In the genomic region with DNA sequence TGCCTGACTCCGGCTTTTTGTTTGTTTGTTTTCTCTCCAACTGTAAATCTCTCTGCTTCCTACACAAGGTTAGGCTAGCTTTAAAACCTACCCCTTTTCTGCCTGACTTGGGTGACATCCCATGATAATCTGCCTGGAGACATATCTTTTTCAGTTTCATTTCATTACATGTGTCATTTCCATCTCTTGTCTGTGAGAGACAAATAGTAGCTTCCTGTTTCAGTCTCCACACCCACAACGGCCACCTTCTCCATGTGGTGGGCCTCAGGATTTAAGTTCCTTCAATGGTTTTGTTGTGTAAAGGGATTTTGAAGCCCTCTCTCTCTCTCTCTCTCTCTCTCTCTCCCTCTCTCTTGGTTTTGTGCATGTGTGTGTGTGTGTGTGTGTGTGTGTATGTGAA, we compare ENCODE assay signal across 31 mouse cellular contexts. TPM values are rescaled to one million over a fixed set of nuclear protein-coding genes. Genes with fewer than 3 reads are reported as not detected.
A peak's percentile ranks its signal among the peaks of the same experiment; 100 is the strongest.
DNase-seq lines count a peak whose midpoint lies in the region; ATAC-seq and TF ChIP-seq lines count a peak whose summit lies in the region.
"Had no signal": no experiment of that assay in that cellular context is flagged by ENCODE, and none has a peak within 500 bp of the region (broad histone marks: within the 10 kb centered on the region; RNA-seq: fewer than 3 reads in every experiment).

No protein-coding gene starts in this region.

- peak; percentile 77 for ATAC-seq in common myeloid progenitor, adult 5-6 weeks (replicated peaks; ENCODE audit: low read depth, poor library complexity, severe bottlenecking)
- no peak for ATAC-seq in hindbrain, embryonic 16.5 days
- ATAC-seq: forebrain, postnatal 0 days had no signal

- H3K27ac ChIP-seq in MEL (ENCODE audit: control insufficient read depth, low read depth, low read length) = peak overlapping the region; percentile 57
- H3K27ac ChIP-seq in hindbrain, embryonic 16.5 days (ENCODE audit: low read depth, low read length) = no peak overlapping the region
- H3K27ac ChIP-seq: forebrain, embryonic 12.5 days; heart, embryonic 15.5 days; hindbrain, embryonic 12.5 days; left cerebral cortex, adult 2 months; limb, embryonic 12.5 days; liver, embryonic 15.5 days; neural tube, embryonic 12.5 days; stomach, embryonic 15.5 days had no signal

- no peaks in the 10 kb centered on the region for H3K79me2 ChIP-seq in MEL (ENCODE audit: control insufficient read depth, insufficient read depth, low read length, poor library complexity)

- no peak for TF ChIP-seq RAD21 in MEL (IDR thresholded peaks at IDR 0.05; ENCODE audit: low read depth, low read length)

- H3K4me1 ChIP-seq in MEL (ENCODE audit: control insufficient read depth in 1 of 2, insufficient read depth in 2 of 2, low read length in 2 of 2) = peaks cover 6 to 19% of the 10 kb centered on the region in 2 experiments
- H3K4me1 ChIP-seq in hindbrain, embryonic 16.5 days (ENCODE audit: control insufficient read depth, insufficient read depth, low read depth, low read length) = peaks cover 19% of the 10 kb centered on the region

- H3K27me3 ChIP-seq in MEL (ENCODE audit: control insufficient read depth in 1 of 2, insufficient read depth in 2 of 2, low read length in 2 of 2) = no peaks in the 10 kb centered on the region
- no peaks in the 10 kb centered on the region for H3K27me3 ChIP-seq in hindbrain, embryonic 16.5 days (replicated peaks; ENCODE audit: control insufficient read depth, insufficient read depth, low read length)
- H3K27me3 ChIP-seq: heart, embryonic 15.5 days; limb, embryonic 12.5 days; liver, embryonic 15.5 days; stomach, embryonic 15.5 days had no signal

- TF ChIP-seq CTCF in MEL (IDR thresholded peaks at IDR 0.05 in 2 of 3, conservative IDR thresholded peaks at IDR 0.05 in 1 of 3; ENCODE audit: control insufficient read depth in 1 of 3, insufficient read depth in 1 of 3, low read depth in 2 of 3, low read length in 3 of 3, poor library complexity in 1 of 3, severe bottlenecking in 1 of 3) = no peak

- no peaks in the 10 kb centered on the region for H3K9me3 ChIP-seq in MEL (replicated peaks; ENCODE audit: insufficient read depth, low read length)
- no peaks in the 10 kb centered on the region for H3K9me3 ChIP-seq in hindbrain, embryonic 16.5 days (ENCODE audit: control insufficient read depth, low read length)
- H3K9me3 ChIP-seq: forebrain, embryonic 12.5 days; heart, embryonic 15.5 days; hindbrain, embryonic 12.5 days; limb, embryonic 12.5 days; liver, embryonic 15.5 days; megakaryocyte, embryonic 14.5 days; neural tube, embryonic 12.5 days; stomach, embryonic 15.5 days had no signal

- peak overlapping the region; percentile 27 for H3K9ac ChIP-seq in MEL (ENCODE audit: control insufficient read depth, low read depth, low read length, poor library complexity, severe bottlenecking)
- no peak overlapping the region for H3K9ac ChIP-seq in hindbrain, embryonic 16.5 days (ENCODE audit: low read depth, low read length)
- H3K9ac ChIP-seq: forebrain, embryonic 12.5 days; forebrain, postnatal 0 days; heart, embryonic 15.5 days; hindbrain, embryonic 12.5 days; limb, embryonic 12.5 days; liver, embryonic 15.5 days; lung, embryonic 14.5 days; neural tube, embryonic 12.5 days; stomach, embryonic 15.5 days had no signal

- H3K36me3 ChIP-seq in MEL (ENCODE audit: control insufficient read depth in 1 of 2, insufficient read depth in 2 of 2, low read length in 2 of 2) = peaks cover 0 to 6% of the 10 kb centered on the region in 2 experiments; a peak in 1 of 4 replicates
- no peaks in the 10 kb centered on the region for H3K36me3 ChIP-seq in hindbrain, embryonic 16.5 days (ENCODE audit: control insufficient read depth, insufficient read depth, low read length)
- H3K36me3 ChIP-seq: forebrain, embryonic 12.5 days; heart, embryonic 15.5 days; hindbrain, embryonic 12.5 days; limb, embryonic 12.5 days; liver, embryonic 15.5 days; neural tube, embryonic 12.5 days; stomach, embryonic 15.5 days had no signal

- peak; percentile 56 for DNase-seq in A20 (ENCODE audit: low read depth, low spot score)
- peak; percentile 84 for DNase-seq in MEL (ENCODE audit: low read depth, low spot score)
- DNase-seq in monocyte, adult 2 months (ENCODE audit: low read depth in 1 of 2, low spot score in 2 of 2) = peak; percentile 30 to 52
- DNase-seq in lung, postnatal 4 days = no peak
- DNase-seq in embryo, embryonic 10.5 days (ENCODE audit: low spot score) = no peak
- no peak for DNase-seq in ovary, postnatal 36 days (ENCODE audit: low spot score)
- DNase-seq: adrenal gland, adult 2 months; adrenal gland, postnatal 36 days; B cell, adult 2 months; cerebellum, adult 8-10 months; cerebellum, postnatal 36 days; forebrain, postnatal 0 days; kidney, adult 11 months; kidney, postnatal 14 days; lung, embryonic 14.5 days; lung, postnatal 14 days; midbrain, embryonic 14.5 days; thymus, postnatal 14 days had no signal

- 88% methylated on average over 2 of the region's 2 CpGs for WGBS in hindbrain, embryonic 16.5 days

- H3K4me2 ChIP-seq in hindbrain, embryonic 16.5 days (ENCODE audit: low read length) = no peak overlapping the region
- H3K4me2 ChIP-seq: forebrain, embryonic 12.5 days; heart, embryonic 15.5 days; hindbrain, embryonic 12.5 days; limb, embryonic 12.5 days; liver, embryonic 15.5 days; lung, embryonic 14.5 days; neural tube, embryonic 12.5 days; stomach, embryonic 15.5 days had no signal

- no peak for TF ChIP-seq POLR2A in MEL (IDR thresholded peaks at IDR 0.05; ENCODE audit: control insufficient read depth in 1 of 2, insufficient read depth in 1 of 2, low read depth in 1 of 2, low read length in 2 of 2, poor library complexity in 1 of 2)

- no peak overlapping the region for H3K4me3 ChIP-seq in MEL (ENCODE audit: control insufficient read depth in 1 of 2, insufficient read depth in 1 of 2, low read depth in 2 of 2, low read length in 2 of 2)
- H3K4me3 ChIP-seq in hindbrain, embryonic 16.5 days (ENCODE audit: low read length) = no peak overlapping the region
- H3K4me3 ChIP-seq: erythroblast, embryonic 14.5 days; forebrain, embryonic 12.5 days; heart, embryonic 15.5 days; hindbrain, embryonic 12.5 days; left cerebral cortex, adult 2 months; limb, embryonic 12.5 days; liver, embryonic 15.5 days; megakaryocyte, embryonic 14.5 days; myocyte; neural tube, embryonic 12.5 days; stomach, embryonic 15.5 days had no signal

- peak; percentile 31 to 80; a peak in 3 of 4 replicates for TF ChIP-seq EP300 in MEL (IDR thresholded peaks at IDR 0.05; ENCODE audit: low read depth in 1 of 2, low read length in 2 of 2)

TF ChIP-seq in MEL, 35 proteins besides CTCF, POLR2A, EP300 and RAD21:
- TF ChIP-seq ZNF384 (IDR thresholded peaks at IDR 0.05; ENCODE audit: low read depth, low read length) = no peak
- 0 out of 2 replicates have a peak, but pooled peaks have one; percentile 41 for TF ChIP-seq MAZ (IDR thresholded peaks at IDR 0.05; ENCODE audit: low read depth, low read length)
- peak; percentile 67 for TF ChIP-seq SIN3A (IDR thresholded peaks at IDR 0.05; ENCODE audit: low read length)
- peak; percentile 48; the same call in 1 of the 2 replicates for TF ChIP-seq ELF1 (IDR thresholded peaks at IDR 0.05; ENCODE audit: low read depth, low read length)
- TF ChIP-seq TBP (IDR thresholded peaks at IDR 0.05; ENCODE audit: low read depth, low read length) = peak; percentile 33; the same call in 1 of the 2 replicates
- no peak for TF ChIP-seq GATA1 (IDR thresholded peaks at IDR 0.05; ENCODE audit: low read depth, low read length)
- peak; percentile 68 for TF ChIP-seq MXI1 (IDR thresholded peaks at IDR 0.05; ENCODE audit: low read depth, low read length)
- TF ChIP-seq MYB (IDR thresholded peaks at IDR 0.05; ENCODE audit: low read depth, low read length) = peak; percentile 64
- TF ChIP-seq NELFE (IDR thresholded peaks at IDR 0.05; ENCODE audit: low read depth, low read length) = peak; percentile 34; the same call in 1 of the 2 replicates
- TF ChIP-seq MEF2A (IDR thresholded peaks at IDR 0.05; ENCODE audit: extremely low read depth, insufficient replicate concordance, low read depth, low read length, poor library complexity, severe bottlenecking) = no peak
- TF ChIP-seq ETS1 (IDR thresholded peaks at IDR 0.05; ENCODE audit: low read depth, low read length) = peak; percentile 73
- peak; percentile 90 for TF ChIP-seq MYC (IDR thresholded peaks at IDR 0.05; ENCODE audit: low read depth, low read length)
- peak; percentile 57; the same call in 1 of the 2 replicates for TF ChIP-seq TCF12 (IDR thresholded peaks at IDR 0.05; ENCODE audit: low read depth, low read length)
- TF ChIP-seq GABPA (IDR thresholded peaks at IDR 0.05; ENCODE audit: low read depth, low read length) = no peak
- TF ChIP-seq POLR2AphosphoS5 (IDR thresholded peaks at IDR 0.05; ENCODE audit: borderline replicate concordance, low read depth, low read length) = no peak
- TF ChIP-seq MAX (IDR thresholded peaks at IDR 0.05; ENCODE audit: low read length) = peak; percentile 83
- no peak for TF ChIP-seq JUND (IDR thresholded peaks at IDR 0.05; ENCODE audit: low read depth, low read length)
- no peak for TF ChIP-seq KAT2A (conservative IDR thresholded peaks at IDR 0.05; ENCODE audit: low read depth, low read length)

RNA-seq across cellular contexts. Expression of a gene that starts 22.5 kb away (rescaled TPM):
- total RNA-seq in MEL (2012; rRNA removed) = 45.0 and 49.7 TPM in 2 replicates
- polyA plus RNA-seq in MEL (2012; ENCODE audit: insufficient read depth in 1 of 2, insufficient read length in 2 of 2, low read depth in 1 of 2, low replicate concordance in 2 of 2, missing spikeins in 1 of 2) = 10 to 100 TPM in 1 of 2 experiments, not detected in 1; 88.0 TPM
- 82.2 and 94.0 TPM in 2 replicates for total RNA-seq in common myeloid progenitor, adult 5-6 weeks (2017)
- 13.0 and 16.1 TPM in 2 replicates for polyA plus RNA-seq in hindbrain, embryonic 16.5 days (2015; fragmentation: Nextera tagmentation; extraction: Ambion mirVana)

Comparison
In these comparisons a context has a peak if more than half of its experiments do, and no peak if none do; other contexts are left out.
1. DNase-seq: peak in A20 (single experiment), MEL (single experiment) and monocyte, adult 2 months (2 of 2); none in lung, postnatal 4 days (0 of 2), embryo, embryonic 10.5 days (single experiment) and ovary, postnatal 36 days (single experiment).